Mouse (Mus musculus) left cerebral cortex, adult 8-10 months (tissue): ENCODE results near the gene Rhox4b. TPM values are rescaled to one million over a fixed set of nuclear protein-coding genes. Genes with fewer than 3 reads are reported as not detected.
"Not testable (repeated sequence)": the region's sequence is repeated elsewhere in the genome, so short reads cannot be mapped to it uniquely, and the experiment has no call there.

ENCODE experiments used
- DNase-seq, 2 experiments: peaks; one replicate each; pipeline ENCODE4 v3.0.0; 2022; ENCODE audit warnings: low spot score in 2 of 2
- total RNA-seq, 4 experiments: library from RNA; stranded (reverse); gene quantifications; 2 replicates each; pipeline ENCODE4 v1.2.4; 2022

The Rhox4b gene
- not detected for total RNA-seq

DNA sequence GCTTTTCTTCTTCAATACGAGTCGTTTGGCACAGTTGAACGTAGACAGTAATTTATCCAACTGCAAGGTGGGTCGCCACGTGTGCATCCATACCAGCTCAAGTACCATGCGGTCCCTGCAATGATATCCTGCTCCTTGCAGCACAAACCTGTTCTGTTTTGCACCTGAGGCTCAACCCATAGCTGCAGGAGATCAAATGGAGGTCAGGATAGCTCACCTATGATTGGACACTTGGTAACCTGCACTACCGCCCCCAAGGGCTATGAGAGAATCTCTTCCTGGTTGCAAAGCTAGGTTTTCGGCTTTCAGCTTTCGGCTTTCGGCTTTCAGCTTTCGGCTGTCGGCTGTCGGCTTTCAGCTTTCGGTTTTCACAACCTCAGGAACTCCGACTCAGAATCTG, at the start of gene Rhox4b:
TSS of gene Rhox4b (plus strand) at position 301 of the 400 bp plus-strand sequence.
- DNase-seq, result not testable (repeated sequence)

DNA sequence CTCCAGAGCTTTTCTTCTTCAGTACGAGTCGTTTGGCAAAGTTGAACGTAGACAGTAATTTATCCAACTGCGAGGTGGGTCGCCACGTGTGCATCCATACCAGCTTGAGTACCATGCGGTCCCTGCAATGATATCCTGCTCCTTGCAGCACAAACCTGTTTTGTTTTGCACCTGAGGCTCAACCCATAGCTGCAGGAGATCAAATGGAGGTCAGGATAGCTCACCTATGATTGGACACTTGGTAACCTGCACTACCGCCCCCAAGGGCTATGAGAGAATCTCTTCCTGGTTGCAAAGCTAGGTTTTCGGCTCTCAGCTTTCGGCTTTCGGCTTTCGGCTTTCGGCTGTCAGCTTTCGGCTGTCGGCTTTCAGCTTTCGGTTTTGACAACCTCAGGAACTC, 41.7 kb upstream of the Rhox4b start, which contains the start of gene Rhox4a2:
TSS of gene Rhox4a2 (plus strand) at position 301 of the 400 bp plus-strand sequence.
- not testable (repeated sequence) for DNase-seq

DNA sequence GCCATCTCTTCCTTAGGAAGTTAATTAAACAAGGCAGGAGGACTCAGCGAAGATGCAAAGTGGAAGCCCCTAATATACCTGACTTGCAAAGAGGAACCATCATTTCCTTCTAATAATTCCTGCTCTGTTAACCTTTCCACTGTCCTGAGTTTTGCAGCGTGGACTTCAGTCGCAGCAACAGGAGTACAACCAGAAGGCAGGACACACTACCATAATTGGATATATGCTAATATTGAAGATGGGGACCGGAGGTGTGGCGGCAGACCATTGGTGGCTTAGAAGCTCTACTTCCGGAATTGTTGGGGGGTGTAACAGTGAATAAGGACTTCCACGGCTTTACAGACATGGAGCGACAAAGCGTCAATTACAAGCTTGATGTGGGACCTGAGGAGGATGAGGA, 20.5 kb upstream of the Rhox4b start, which contains the start of gene Rhox2b:
TSS of gene Rhox2b (plus strand) at position 301 of the 400 bp plus-strand sequence.
- DNase-seq, result not testable (repeated sequence)

DNA sequence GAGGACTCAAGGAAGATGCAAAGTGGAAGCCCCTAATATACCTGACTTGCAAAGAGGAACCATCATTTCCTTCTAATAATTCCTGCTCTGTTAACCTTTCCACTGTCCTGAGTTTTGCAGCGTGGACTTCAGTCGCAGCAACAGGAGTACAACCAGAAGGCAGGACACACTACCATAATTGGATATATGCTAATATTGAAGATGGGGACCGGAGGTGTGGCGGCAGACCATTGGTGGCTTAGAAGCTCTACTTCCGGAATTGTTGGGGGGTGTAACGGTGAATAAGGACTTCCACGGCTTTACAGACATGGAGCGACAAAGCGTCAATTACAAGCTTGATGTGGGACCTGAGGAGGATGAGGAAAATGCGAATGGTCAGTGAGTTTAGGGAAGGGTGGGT, 21.1 kb downstream of the Rhox4b start, which contains the start of gene Rhox2c:
TSS of gene Rhox2c (plus strand) at position 301 of the 400 bp plus-strand sequence.
- DNase-seq, result not testable (repeated sequence)

DNA sequence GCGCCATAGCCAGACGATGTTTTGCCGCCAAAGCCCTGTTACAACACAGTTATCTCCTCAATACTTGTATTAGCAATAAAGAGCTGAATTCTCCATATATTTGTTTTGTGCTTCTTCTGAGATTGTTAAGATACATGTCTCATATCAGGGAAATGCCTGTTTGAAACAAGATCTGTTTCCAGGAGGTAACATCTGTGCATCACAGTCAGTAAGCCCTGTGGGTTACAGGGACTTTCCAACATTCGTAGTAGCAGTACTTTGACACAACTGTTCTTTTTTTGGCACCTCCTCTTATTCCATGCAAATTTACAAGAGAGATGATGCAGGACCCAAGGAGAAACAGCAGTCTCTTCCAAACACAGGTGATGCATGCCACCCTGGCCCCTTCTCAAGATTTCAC, 26.0 kb downstream of the Rhox4b start, which contains the start of gene Rhox3c:
TSS of gene Rhox3c (plus strand) at position 301 of the 400 bp plus-strand sequence.
- not testable (repeated sequence) for DNase-seq

DNA sequence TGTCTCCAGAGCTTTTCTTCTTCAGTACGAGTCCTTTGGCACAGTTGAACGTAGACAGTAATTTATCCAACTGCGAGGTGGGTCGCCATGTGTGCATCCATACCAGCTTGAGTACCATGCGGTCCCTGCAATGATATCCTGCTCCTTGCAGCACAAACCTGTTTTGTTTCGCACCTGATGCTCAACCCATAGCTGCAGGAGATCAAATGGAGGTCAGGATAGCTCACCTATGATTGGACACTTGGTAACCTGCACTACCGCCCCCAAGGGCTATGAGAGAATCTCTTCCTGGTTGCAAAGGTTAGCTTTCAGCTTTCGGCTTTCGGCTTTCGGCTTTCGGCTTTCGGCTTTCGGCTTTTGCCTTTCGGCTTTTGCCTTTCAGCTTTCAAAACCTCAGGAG, 47.7 kb downstream of the Rhox4b start, which contains the start of gene Rhox4c:
TSS of gene Rhox4c (plus strand) at position 301 of the 400 bp plus-strand sequence.
- DNase-seq, result not testable (repeated sequence)

Other genes with a start within 250 kb of the Rhox4b start
- 100 to 1,000 TPM; 160 to 253 (median 215) TPM for gene Ndufa1, start 241.3 kb upstream of the Rhox4b start, total RNA-seq
- 1 to 10 TPM; 6.7 to 8.2 (median 7.6) TPM for gene Rnf113a1, start 241.2 kb upstream of the Rhox4b start, total RNA-seq
- gene Gm9, start 221.5 kb upstream of the Rhox4b start, total RNA-seq, result not detected
- gene Rhox1, start 210.2 kb upstream of the Rhox4b start, total RNA-seq, result not detected
- not detected for gene Rhox2a, start 187.5 kb upstream of the Rhox4b start, total RNA-seq
- gene Rhox3a, start 182.6 kb upstream of the Rhox4b start, total RNA-seq, result not detected
- gene Rhox4a, start 167.2 kb upstream of the Rhox4b start, total RNA-seq, result not detected
- gene Rhox3a2, start 52.5 kb upstream of the Rhox4b start, total RNA-seq, result not detected
- gene Rhox4a2, start 41.6 kb upstream of the Rhox4b start, total RNA-seq, result not detected
- gene Rhox2b, start 20.4 kb upstream of the Rhox4b start, total RNA-seq, result not detected
- not detected for gene Rhox2c, start 21.2 kb downstream of the Rhox4b start, total RNA-seq
- not detected for gene Rhox3c, start 26.1 kb downstream of the Rhox4b start, total RNA-seq
- gene Rhox4c, start 47.8 kb downstream of the Rhox4b start, total RNA-seq, result not detected
- gene Rhox2d, start 60.9 kb downstream of the Rhox4b start, total RNA-seq, result not detected
- not detected for gene Rhox4d, start 81.9 kb downstream of the Rhox4b start, total RNA-seq
- not detected for gene Rhox2e, start 98.0 kb downstream of the Rhox4b start, total RNA-seq
- gene Rhox3e, start 109.5 kb downstream of the Rhox4b start, total RNA-seq, result not detected
- gene Rhox4e, start 124.9 kb downstream of the Rhox4b start, total RNA-seq, result not detected
- not detected for gene Rhox2f, start 138.9 kb downstream of the Rhox4b start, total RNA-seq
- not detected for gene Rhox3f, start 148.5 kb downstream of the Rhox4b start, total RNA-seq
- not detected for gene Rhox4f, start 175.2 kb downstream of the Rhox4b start, total RNA-seq
- gene Rhox3g, start 196.1 kb downstream of the Rhox4b start, total RNA-seq, result not detected
- not detected for gene Rhox2g, start 211.0 kb downstream of the Rhox4b start, total RNA-seq
- gene Rhox4g, start 218.8 kb downstream of the Rhox4b start, total RNA-seq, result not detected
- not detected for gene Rhox3h, start 236.3 kb downstream of the Rhox4b start, total RNA-seq
- gene Rhox2h, start 240.8 kb downstream of the Rhox4b start, total RNA-seq, result not detected